Mouse (Mus musculus): ENCODE measurements around the gene Pagr1a.

Gene Pagr1a

GRCm38 (mm10) chr7:127020491-127020890 lies 3.3 kb upstream of the Pagr1a start:
- DNase-seq, result no peak

GRCm38 (mm10) chr7:127020031-127020430 lies 2.9 kb upstream of the Pagr1a start:
- no peak for DNase-seq

- DNase-seq, result no peak
These were observed 2.3 kb upstream of the Pagr1a start for GRCm38 (mm10) chr7:127019306-127019960.

- DNase-seq, result no peak
These were observed 1.5 kb upstream of the Pagr1a start for GRCm38 (mm10) chr7:127018416-127019305.

- DNase-seq, result no peak
These were observed 796 bp upstream of the Pagr1a start for GRCm38 (mm10) chr7:127017950-127018345.

GRCm38 (mm10) chr7:127016486-127016938 lies 640 bp downstream of the Pagr1a start:
- DNase-seq, result no peak

GRCm38 (mm10) chr7:127016481-127016485 lies 869 bp downstream of the Pagr1a start, which contains the start of gene Pagr1b:
TSS of gene Pagr1b (minus strand) at chr7:127016484.
- no peak for DNase-seq

GRCm38 (mm10) chr7:127016081-127016480 lies 1.1 kb downstream of the Pagr1a start:
- DNase-seq, result no peak

- DNase-seq, result no peak
These were observed 2.2 kb downstream of the Pagr1a start for GRCm38 (mm10) chr7:127014993-127015392.

- DNase-seq, result no peak
These were observed 2.8 kb downstream of the Pagr1a start, which contains the start of gene Mvp for GRCm38 (mm10) chr7:127014320-127014719. TSS of gene Mvp (minus strand) at chr7:127014621.

- no peak for DNase-seq
These were observed 3.8 kb downstream of the Pagr1a start for GRCm38 (mm10) chr7:127013385-127013784.

- no peak for DNase-seq
These were observed 4.3 kb downstream of the Pagr1a start for GRCm38 (mm10) chr7:127012845-127013244.

GRCm38 (mm10) chr7:127012374-127012773 lies 4.8 kb downstream of the Pagr1a start:
- DNase-seq, result no peak

- DNase-seq, result no peak
These were observed 5.4 kb downstream of the Pagr1a start for GRCm38 (mm10) chr7:127011717-127012116.

GRCm38 (mm10) chr7:127011051-127011450 lies 6.1 kb downstream of the Pagr1a start:
- DNase-seq, result no peak

- no peak for DNase-seq
These were observed 7.7 kb downstream of the Pagr1a start for GRCm38 (mm10) chr7:127009307-127010085.

- DNase-seq, result peak; percentile 93
These were observed 8.7 kb downstream of the Pagr1a start for GRCm38 (mm10) chr7:127008239-127009019.

- no peak for DNase-seq
These were observed 9.7 kb downstream of the Pagr1a start for GRCm38 (mm10) chr7:127007313-127008024.

GRCm38 (mm10) chr7:127004122-127004875 lies 12.9 kb downstream of the Pagr1a start:
- no peak for DNase-seq

- no peak for DNase-seq
These were observed 13.5 kb downstream of the Pagr1a start for GRCm38 (mm10) chr7:127003620-127004019.

- DNase-seq, result no peak
These were observed 17.6 kb downstream of the Pagr1a start for GRCm38 (mm10) chr7:126999568-126999967.

- no peak for DNase-seq
These were observed 20.7 kb downstream of the Pagr1a start for GRCm38 (mm10) chr7:126996449-126996848.
